In genomic region chr3:35932735-35933404, GRCm38 (mm10) we compare ENCODE assay signal across 8 mouse cellular contexts. TPM values are rescaled to one million over a fixed set of nuclear protein-coding genes. Genes with fewer than 3 reads are reported as not detected.
DNase-seq lines count a peak whose midpoint lies in the region; ATAC-seq and TF ChIP-seq lines count a peak whose summit lies in the region.

No protein-coding gene starts in this region.

- TF ChIP-seq CTCF in MEL (IDR thresholded peaks at IDR 0.05 in 2 of 3, conservative IDR thresholded peaks at IDR 0.05 in 1 of 3; ENCODE audit: control insufficient read depth in 1 of 3, insufficient read depth in 1 of 3, low read depth in 2 of 3, low read length in 3 of 3, poor library complexity in 1 of 3, severe bottlenecking in 1 of 3) = no peak

- peak; percentile 93 for ATAC-seq in hindbrain, embryonic 11.5 days (ENCODE audit: low FRiP score)

- peak overlapping the region; percentile 69 for H3K4me2 ChIP-seq in hindbrain, embryonic 11.5 days (replicated peaks; ENCODE audit: low read depth, low read length)

- WGBS in hindbrain, embryonic 11.5 days = 1% methylated on average over 22 of the region's 73 CpGs

- peak overlapping the region; percentile 86 to 92 for H3K4me3 ChIP-seq in MEL (ENCODE audit: control insufficient read depth in 1 of 2, insufficient read depth in 1 of 2, low read depth in 2 of 2, low read length in 2 of 2)
- peak overlapping the region; percentile 74 for H3K4me3 ChIP-seq in hindbrain, embryonic 11.5 days (ENCODE audit: low read depth, low read length)

- peak overlapping the region; percentile 84 for H3K27ac ChIP-seq in MEL (ENCODE audit: control insufficient read depth, low read depth, low read length)
- peak overlapping the region; percentile 87 for H3K27ac ChIP-seq in hindbrain, embryonic 11.5 days (ENCODE audit: low read depth, low read length)

- H3K9ac ChIP-seq in MEL (ENCODE audit: control insufficient read depth, low read depth, low read length, poor library complexity, severe bottlenecking) = peak overlapping the region; percentile 91
- H3K9ac ChIP-seq in hindbrain, embryonic 11.5 days (ENCODE audit: low read depth, low read length) = peak overlapping the region; percentile 94

- H3K4me1 ChIP-seq in MEL (ENCODE audit: control insufficient read depth in 1 of 2, insufficient read depth in 2 of 2, low read length in 2 of 2) = peaks cover 8 to 11% of the 10 kb centered on the region in 2 experiments
- H3K4me1 ChIP-seq in hindbrain, embryonic 11.5 days (replicated peaks; ENCODE audit: control insufficient read depth, insufficient read depth, low read length) = no peaks in the 10 kb centered on the region

- TF ChIP-seq RAD21 in MEL (IDR thresholded peaks at IDR 0.05; ENCODE audit: low read depth, low read length) = no peak

- H3K36me3 ChIP-seq in MEL (ENCODE audit: control insufficient read depth in 1 of 2, insufficient read depth in 2 of 2, low read length in 2 of 2) = peaks cover 0 to 35% of the 10 kb centered on the region in 2 experiments; a peak in 2 of 4 replicates
- H3K36me3 ChIP-seq in hindbrain, embryonic 11.5 days (ENCODE audit: control insufficient read depth, insufficient read depth, low read length) = no peaks in the 10 kb centered on the region

- DNase-seq in MEL (ENCODE audit: low read depth, low spot score) = peak; percentile 64
- peak; percentile 81 for DNase-seq in cerebellum, adult 9-10 months
- peak; percentile 64 to 76 for DNase-seq in frontal cortex, postnatal 10 days (ENCODE audit: low spot score in 2 of 2)
- peak; percentile 88 for DNase-seq in hindbrain, embryonic 11.5 days (ENCODE audit: low spot score)
- DNase-seq in layer of hippocampus, postnatal 25 days (ENCODE audit: extremely low spot score in 1 of 2, low spot score in 1 of 2) = peak; percentile 66 to 75
- peak; percentile 84 for DNase-seq in lung, postnatal 14 days
- peak; percentile 70 for DNase-seq in ovary, postnatal 14 days (ENCODE audit: low spot score)
- peak; percentile 64 to 72 for DNase-seq in thymus, postnatal 10 days (ENCODE audit: low spot score in 2 of 2)

- H3K9me3 ChIP-seq in MEL (replicated peaks; ENCODE audit: insufficient read depth, low read length) = no peaks in the 10 kb centered on the region
- H3K9me3 ChIP-seq in hindbrain, embryonic 11.5 days (ENCODE audit: control insufficient read depth, low read length) = no peaks in the 10 kb centered on the region

- H3K79me2 ChIP-seq in MEL (ENCODE audit: control insufficient read depth, insufficient read depth, low read length, poor library complexity) = peaks cover 56% of the 10 kb centered on the region

- no peak for TF ChIP-seq EP300 in MEL (IDR thresholded peaks at IDR 0.05; ENCODE audit: low read depth in 1 of 2, low read length in 2 of 2)

- peak in 1 of 2 experiments; percentile 71; a peak in 2 of 4 replicates for TF ChIP-seq POLR2A in MEL (IDR thresholded peaks at IDR 0.05; ENCODE audit: control insufficient read depth in 1 of 2, insufficient read depth in 1 of 2, low read depth in 1 of 2, low read length in 2 of 2, poor library complexity in 1 of 2)

- no peaks in the 10 kb centered on the region for H3K27me3 ChIP-seq in MEL (ENCODE audit: control insufficient read depth in 1 of 2, insufficient read depth in 2 of 2, low read length in 2 of 2)
- no peaks in the 10 kb centered on the region for H3K27me3 ChIP-seq in hindbrain, embryonic 11.5 days (ENCODE audit: control insufficient read depth, insufficient read depth, low read length)

TF ChIP-seq in MEL, 35 proteins besides CTCF, POLR2A, EP300 and RAD21:
- peak; percentile 44; the same call in 1 of the 2 replicates for TF ChIP-seq MAX (IDR thresholded peaks at IDR 0.05; ENCODE audit: low read length)
- TF ChIP-seq HCFC1 (IDR thresholded peaks at IDR 0.05; ENCODE audit: low read depth, low read length) = peak; percentile 38; the same call in 1 of the 2 replicates
- peak; percentile 63; the same call in 1 of the 2 replicates for TF ChIP-seq UBTF (IDR thresholded peaks at IDR 0.05; ENCODE audit: borderline replicate concordance, insufficient read depth, low read depth, low read length)
- peak; percentile 75 for TF ChIP-seq NRF1 (IDR thresholded peaks at IDR 0.05; ENCODE audit: insufficient read depth, low read depth, low read length, poor library complexity, severe bottlenecking)
- peak; percentile 54 for TF ChIP-seq NELFE (IDR thresholded peaks at IDR 0.05; ENCODE audit: low read depth, low read length)
- 0 out of 2 replicates have a peak, but pooled peaks have one; percentile 15 for TF ChIP-seq TCF12 (IDR thresholded peaks at IDR 0.05; ENCODE audit: low read depth, low read length)
- TF ChIP-seq ZMIZ1 (IDR thresholded peaks at IDR 0.05; ENCODE audit: low read depth, low read length) = peak; percentile 83
- TF ChIP-seq SIN3A (IDR thresholded peaks at IDR 0.05; ENCODE audit: low read length) = no peak; the same call in 1 of the 2 replicates
- TF ChIP-seq KAT2A (conservative IDR thresholded peaks at IDR 0.05; ENCODE audit: low read depth, low read length) = no peak
- TF ChIP-seq MAZ (IDR thresholded peaks at IDR 0.05; ENCODE audit: low read depth, low read length) = peak; percentile 38; the same call in 1 of the 2 replicates

RNA-seq across cellular contexts. Expression of gene Dcun1d1, which starts 4.4 kb away (rescaled TPM):
- 35.1 and 37.7 TPM in 2 replicates for total RNA-seq in MEL (2012; rRNA removed)
- polyA plus RNA-seq in MEL (2012; ENCODE audit: insufficient read depth in 1 of 2, insufficient read length in 2 of 2, low read depth in 1 of 2, low replicate concordance in 2 of 2, missing spikeins in 1 of 2) = 10 to 100 TPM; 20.8 to 32.7 TPM
- polyA plus RNA-seq in hindbrain, embryonic 11.5 days (2014; fragmentation: Nextera tagmentation; extraction: Ambion mirVana) = 107 and 112 TPM in 2 replicates
- total RNA-seq in layer of hippocampus, postnatal 25 days (2021) = 10 to 100 TPM; 65.0 to 72.9 TPM

Comparison
In these comparisons a context has a peak if more than half of its experiments do, and no peak if none do; other contexts are left out.
1. Peak in every context shown above with its lines: DNase-seq, ATAC-seq, H3K4me3 ChIP-seq and H3K27ac ChIP-seq.